Mouse (Mus musculus) CD4-positive, CD25-positive, alpha-beta regulatory T cell, adult 2 months (primary cell): Measurements from ENCODE around the gene Notum.

Experiments used
- DNase-seq: peaks from one replicate; pipeline ENCODE4 v3.0.0-alpha.2; 2012; ENCODE audit warnings: low read depth, low spot score

The Notum gene

GRCm38 (mm10) chr11:120633520-120634343 is 27.2 kb downstream of the Notum start, which contains the start of gene Mafg:
Gene Mafg, minus strand, starts transcription at chr11:120633600.
- DNase-seq: peak; percentile 95

- peak; percentile 71 for DNase-seq
Measured at GRCm38 (mm10) chr11:120632559-120633519, 28.1 kb downstream of the Notum start.

DNA sequence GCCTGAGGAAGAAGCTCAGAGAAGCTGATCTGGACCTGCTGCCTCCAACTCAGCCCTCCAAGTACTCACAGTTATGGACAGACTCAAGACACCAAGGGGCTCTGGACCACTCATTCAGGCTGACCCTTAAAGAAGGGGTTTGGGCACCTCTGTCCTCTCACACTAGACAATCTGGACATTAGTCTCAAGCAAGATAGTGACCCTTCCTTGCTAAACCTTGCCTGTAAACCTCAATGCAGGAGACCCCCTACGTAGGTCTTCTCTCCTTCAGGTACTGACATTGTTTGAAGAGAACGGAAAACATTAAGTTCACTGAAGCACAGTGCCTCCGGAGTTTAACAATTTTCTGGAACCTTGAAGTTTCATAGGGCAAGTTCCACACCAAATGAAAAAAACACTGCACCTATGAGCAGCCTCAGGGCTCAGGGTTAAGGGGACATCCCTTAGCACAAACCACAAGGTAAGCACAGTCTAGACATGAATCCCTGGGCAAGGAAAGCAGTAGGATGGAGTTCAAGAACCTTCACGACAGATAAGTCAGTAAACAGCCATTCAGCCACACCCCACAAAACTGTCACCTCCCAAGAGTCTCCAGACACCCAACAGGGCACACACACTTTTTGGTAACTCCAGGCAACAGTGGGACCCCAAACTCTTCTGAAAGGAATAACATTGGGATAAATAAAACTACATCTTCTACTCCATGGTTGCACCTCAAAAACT is 29.1 kb downstream of the Notum start:
- peak; percentile 46 for DNase-seq

GRCm38 (mm10) chr11:120630881-120631725 is 29.9 kb downstream of the Notum start:
- DNase-seq: peak; percentile 70

DNA sequence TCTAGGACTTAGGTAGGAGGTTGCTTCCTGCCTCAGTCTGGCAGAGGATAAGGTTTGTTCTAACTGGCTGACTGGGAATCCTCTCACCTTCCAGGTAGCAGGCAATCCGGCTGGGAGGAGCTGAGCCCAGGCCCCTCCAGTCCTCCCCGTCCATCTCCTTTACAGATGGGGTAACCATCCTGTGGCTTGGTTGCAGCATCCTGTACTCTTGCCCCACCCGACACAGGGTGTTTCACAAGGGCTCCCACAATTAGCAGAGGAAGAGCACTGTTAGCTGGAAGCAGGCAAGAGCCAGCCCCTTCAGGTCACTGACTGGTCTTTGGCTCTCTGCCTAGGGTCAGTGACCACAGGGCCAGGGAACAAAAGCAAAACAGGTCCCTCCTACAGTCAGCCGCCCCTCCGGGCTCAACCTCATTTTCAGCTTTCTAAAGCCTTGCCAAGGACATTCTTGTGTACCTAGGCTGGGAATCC is 30.5 kb downstream of the Notum start:
- no peak for DNase-seq

- no peak for DNase-seq
Measured at GRCm38 (mm10) chr11:120629911-120630310, 31.1 kb downstream of the Notum start.

DNA sequence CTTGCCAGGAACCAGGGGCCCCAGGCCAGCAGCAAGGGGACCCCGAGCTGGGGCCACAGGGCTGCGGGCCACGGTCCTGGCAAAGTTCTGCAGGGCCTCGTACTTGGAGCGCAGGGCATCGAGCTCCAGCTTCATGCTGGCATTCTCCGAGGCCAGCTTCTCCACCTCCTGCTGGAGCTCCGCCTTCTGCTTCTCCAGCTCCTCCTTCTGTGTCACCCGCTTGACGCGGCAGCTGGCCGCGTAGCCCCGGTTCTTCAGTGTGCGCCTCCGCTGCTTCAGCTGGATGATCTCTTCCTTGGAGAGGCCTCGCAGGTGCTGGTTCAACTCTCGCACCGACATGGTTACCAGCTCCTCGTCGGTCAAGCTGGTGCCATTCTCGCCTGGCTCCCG is 31.6 kb downstream of the Notum start:
- DNase-seq: peak; percentile 77

DNA sequence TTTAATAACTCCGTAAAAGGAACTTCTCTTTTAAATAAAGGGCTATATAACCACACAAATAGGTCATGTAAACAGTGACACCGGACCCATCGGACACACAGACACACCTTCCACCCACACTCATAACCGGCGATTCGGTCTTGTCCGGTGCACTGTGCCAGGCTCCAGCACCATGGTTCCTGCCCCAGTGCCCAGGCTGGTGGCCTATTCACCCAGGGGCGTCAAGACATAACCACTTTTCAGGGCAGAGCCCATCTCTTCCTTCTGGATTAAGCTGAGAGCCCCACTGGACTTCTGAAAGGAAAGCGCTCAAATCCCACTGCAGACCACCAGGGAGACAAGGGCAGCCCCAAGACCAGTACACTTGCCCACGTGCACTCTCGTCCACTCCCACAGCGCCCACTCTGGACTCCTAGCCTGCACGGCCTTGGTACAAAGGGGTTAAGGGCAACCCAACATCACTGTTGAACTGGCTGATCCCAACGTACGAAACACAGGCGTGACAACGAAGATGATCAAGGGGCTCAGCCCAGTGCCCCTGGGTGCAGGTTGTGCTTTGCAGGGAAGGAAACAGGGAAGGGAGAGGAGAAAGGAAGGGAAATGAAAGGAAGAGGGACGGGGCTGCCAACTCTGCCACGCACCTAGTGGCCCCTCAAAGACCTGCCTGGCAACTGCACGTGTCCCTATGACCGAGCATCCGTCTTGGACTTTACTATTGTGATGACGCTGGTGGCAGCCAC is 32.2 kb downstream of the Notum start:
- DNase-seq: no peak

GRCm38 (mm10) chr11:120627468-120628300 is 33.3 kb downstream of the Notum start:
- DNase-seq: peak; percentile 86

DNA sequence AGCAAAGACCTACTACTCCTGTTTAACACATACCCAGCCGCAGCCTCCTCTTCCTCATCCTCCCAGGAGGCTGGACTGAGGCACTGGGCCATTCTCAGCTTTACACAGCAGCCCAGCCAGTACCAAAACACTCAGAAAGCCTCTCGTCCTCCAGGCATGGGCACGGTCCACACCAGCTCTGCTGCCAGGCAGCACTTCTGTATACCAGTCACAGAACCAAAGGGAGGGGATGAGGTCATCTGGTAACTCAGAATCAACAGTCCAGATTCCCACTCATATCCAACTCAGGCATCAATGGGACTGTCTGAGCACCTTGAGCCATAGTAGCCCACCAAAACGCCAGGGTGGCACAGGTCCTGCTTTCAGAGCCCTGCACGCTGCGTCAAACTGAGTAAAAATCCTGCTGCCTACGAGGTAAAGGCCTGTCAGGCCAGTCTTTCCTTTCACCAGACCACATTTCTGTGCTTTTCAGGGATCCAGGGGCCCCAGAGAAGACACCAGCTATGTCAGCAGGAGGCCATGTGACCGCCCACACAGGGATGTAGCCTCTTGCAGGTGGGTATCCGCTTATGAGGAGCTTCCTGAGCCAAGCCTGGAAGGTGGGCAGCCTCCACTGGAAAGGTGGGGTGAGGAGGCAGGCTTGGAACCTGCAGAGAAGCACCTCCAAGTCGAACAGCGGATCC is 34.0 kb downstream of the Notum start:
- DNase-seq: no peak

DNA sequence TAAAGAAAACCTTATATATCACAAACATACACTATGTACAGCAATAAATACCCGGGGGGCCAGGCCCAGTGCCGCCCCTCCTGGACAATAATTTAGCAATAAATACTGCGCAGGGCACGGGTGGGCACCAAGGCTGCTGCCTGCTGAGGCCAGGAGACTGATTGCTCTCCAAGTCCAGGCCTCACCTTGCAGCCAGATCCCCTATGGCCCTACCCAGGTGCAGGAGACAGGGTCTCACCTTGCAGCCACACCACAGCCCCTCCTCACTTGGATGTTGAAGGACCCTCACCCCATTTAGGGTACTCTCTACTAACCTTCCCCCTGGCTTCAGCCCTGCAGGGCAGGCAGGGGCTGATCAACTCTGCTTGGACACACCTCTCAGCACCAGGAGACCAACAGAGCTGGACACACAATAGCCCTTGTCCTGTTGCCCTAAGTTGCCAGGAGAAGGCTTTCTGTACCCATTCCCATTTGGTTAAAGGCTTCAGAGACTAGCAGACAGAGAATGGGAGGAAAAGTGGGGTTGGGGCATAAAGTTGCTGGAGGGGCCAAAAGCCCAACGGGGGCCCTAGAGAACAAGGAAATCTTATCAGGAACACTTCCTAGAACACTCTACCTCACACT is 35.7 kb downstream of the Notum start, which contains the start of gene Sirt7:
Gene Sirt7, minus strand, starts transcription at position 89 of the 624 bp plus-strand sequence.
- no peak for DNase-seq

DNA sequence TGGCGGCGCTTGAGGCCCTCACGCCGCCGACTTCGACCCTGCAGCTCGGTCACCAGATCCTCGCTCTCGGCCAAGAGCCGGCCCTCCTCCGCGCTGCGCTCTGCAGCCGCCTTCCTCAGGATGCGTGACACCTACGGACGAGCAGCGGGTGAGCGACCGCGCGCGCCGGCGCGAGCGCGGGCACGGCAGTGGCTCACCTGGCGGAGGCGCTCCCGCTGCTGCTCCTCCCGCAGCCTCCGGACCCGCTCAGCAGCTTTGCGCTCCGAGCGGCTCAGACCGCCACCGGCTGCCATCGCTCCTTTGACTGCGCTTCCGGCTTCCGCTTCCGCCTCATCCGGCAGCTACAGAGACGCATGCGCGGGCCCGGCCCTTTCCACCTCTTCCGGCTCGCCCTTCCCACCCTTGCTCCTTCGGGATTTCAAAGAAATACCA is 36.3 kb downstream of the Notum start:
- peak; percentile 91 for DNase-seq

GRCm38 (mm10) chr11:120623961-120624679 is 36.9 kb downstream of the Notum start:
- DNase-seq: peak; percentile 85

DNA sequence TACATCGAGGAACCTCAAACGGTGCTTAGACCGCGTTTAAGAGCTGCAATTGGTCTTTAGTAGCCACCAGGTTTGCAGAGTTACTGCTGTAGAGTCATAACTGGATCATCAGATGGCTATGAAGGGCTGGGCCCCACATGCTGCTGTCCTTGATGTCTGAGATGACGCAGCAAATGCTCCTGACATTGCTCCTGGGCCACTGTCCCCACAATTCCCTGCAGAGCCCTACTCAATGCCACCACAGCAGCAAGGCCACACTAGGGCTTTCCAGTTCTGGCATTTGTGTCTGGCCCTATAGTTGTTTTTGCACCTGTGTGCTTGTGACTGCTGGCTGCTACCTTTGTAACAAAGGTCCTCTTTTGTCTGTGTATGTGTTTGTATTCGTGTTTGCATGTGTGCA is 38.2 kb downstream of the Notum start:
- no peak for DNase-seq

DNA sequence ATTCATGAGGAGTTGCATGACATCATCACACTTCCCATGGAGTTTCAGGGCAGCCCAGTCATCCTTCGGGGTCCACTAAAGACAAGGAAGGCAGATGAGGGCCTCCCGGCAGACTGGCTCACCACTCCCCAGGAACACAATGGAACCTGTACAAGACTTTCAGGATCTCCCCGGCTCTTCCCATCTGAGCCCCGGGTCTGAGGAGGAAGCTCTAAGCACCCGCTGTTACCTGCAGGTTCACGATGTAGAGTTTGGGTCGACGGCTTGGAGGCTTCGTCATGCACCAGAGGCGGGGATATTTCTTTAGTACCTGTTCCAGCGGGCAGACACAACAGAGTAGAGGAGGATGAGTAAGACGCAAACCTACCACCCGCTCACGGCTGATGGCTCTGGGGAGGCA is 40.8 kb downstream of the Notum start:
- no peak for DNase-seq

DNA sequence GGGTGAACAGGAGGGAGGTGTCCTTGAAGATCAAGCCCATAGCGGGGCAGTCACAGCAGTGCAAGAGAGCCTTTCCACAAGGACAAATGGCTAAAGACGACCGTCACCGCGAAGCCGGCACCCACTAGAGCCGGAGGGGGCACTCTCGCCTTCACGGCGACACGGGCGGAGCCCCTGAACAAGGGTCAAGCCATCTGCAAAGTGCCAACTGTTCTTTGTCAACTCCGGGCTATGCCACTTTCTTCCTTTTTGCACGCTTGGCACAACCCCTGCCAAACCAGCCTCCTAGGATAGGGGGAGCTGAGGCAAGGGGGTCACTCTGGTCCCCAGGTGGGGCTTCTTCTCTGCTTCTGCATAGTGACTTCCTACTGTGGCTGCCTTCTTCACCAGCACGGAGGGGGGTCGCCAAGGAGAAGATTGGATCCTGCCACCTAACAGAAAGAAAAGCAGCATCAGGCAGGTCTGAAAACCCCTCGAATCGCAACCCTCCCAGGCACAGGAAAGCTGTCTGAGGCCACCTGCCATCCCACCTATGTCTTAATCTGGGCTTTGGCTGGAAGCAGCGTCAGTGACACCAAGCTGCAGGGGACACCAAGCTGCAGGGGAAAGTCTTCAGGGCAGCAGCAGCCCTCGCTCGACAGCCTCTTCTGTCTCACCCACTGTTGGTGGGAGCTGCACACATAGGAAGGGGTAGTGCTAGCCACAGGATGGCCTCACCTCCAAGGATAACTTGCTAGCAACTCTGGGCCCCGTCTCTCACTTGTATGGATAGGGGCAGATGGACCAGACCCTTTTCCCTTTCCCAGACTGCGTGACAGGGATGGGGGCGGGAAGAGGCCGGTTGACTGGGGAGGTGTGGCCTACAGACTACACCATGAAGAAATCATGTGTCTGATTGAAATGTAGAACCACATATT is 42.1 kb downstream of the Notum start:
- DNase-seq: no peak
